Mouse (Mus musculus) kidney, embryonic 15.5 days (tissue): Measurements from ENCODE around the gene Ptpn3. TPM values are rescaled to one million over a fixed set of nuclear protein-coding genes. Genes with fewer than 3 reads are reported as not detected.
A peak's percentile ranks its signal among the peaks of the same experiment; 100 is the strongest.

Experiments used
- ATAC-seq: fragments of 200-750 bp; cut with Nextera tagmentation; replicated peaks from 2 replicates; pipeline ENCODE4 v1.8.0; 2017; ENCODE audit warnings: moderate TSS enrichment; ENCODE audit not compliant: low FRiP score
- H3K27ac ChIP-seq: fragments of 300-500 bp; sonication (generic); 2 replicates; pipeline ENCODE4 v1.5.1; 2015; ENCODE audit warnings: mild to moderate bottlenecking, inconsistent platforms
- H3K27me3 ChIP-seq: fragments of 300-500 bp; sonication (generic); 2 replicates; pipeline ENCODE4 v1.6.1; 2015; ENCODE audit warnings: inconsistent platforms
- H3K36me3 ChIP-seq: fragments of 300-500 bp; sonication (generic); 2 replicates; pipeline ENCODE4 v1.6.1; 2015; ENCODE audit warnings: inconsistent platforms
- H3K4me1 ChIP-seq: fragments of 300-500 bp; sonication (generic); 2 replicates; pipeline ENCODE4 v1.6.1; 2015; ENCODE audit warnings: inconsistent platforms
- H3K4me2 ChIP-seq: fragments of 300-500 bp; sonication (generic); 2 replicates; pipeline ENCODE4 v1.6.1; 2015; ENCODE audit warnings: moderate library complexity, mild to moderate bottlenecking, inconsistent platforms
- H3K4me3 ChIP-seq: fragments of 300-500 bp; sonication (generic); replicated peaks from 2 replicates; pipeline ENCODE4 v1.5.1; 2015; ENCODE audit warnings: mild to moderate bottlenecking, inconsistent platforms
- H3K9ac ChIP-seq: fragments of 300-500 bp; sonication (generic); 2 replicates; pipeline ENCODE4 v1.6.1; 2015; ENCODE audit warnings: mild to moderate bottlenecking, inconsistent platforms
- H3K9me3 ChIP-seq: fragments of 300-500 bp; sonication (generic); replicated peaks from 2 replicates; pipeline ENCODE4 v1.6.1; 2016; ENCODE audit warnings: inconsistent platforms
- WGBS: fragments of 180-500 bp; shearing (Covaris S2); methylation state at CpG from one replicate; pipeline ENCODE4 v1.1.7; 2015; ENCODE audit warnings: mixed read lengths; 5-methylcytosine and 5-hydroxymethylcytosine counted together
- polyA plus RNA-seq: library from polyadenylated mRNA; unstranded; fragments of >200 nt; fragmentation: Nextera tagmentation; extraction: Ambion mirVana; gene quantifications from 2 replicates; pipeline ENCODE4 v1.2.1, GENCODE M21; 2015

Gene Ptpn3
- polyA plus RNA-seq, 1 experiment from 2014 or later = 9.7 TPM

GRCm38 (mm10) chr4:57156549-57157169 is 145.0 kb downstream of the Ptpn3 start:
- H3K4me3 ChIP-seq = no peak overlapping the region
- H3K9me3 ChIP-seq = no peaks in the 10 kb centered on the region
- ATAC-seq = no peak
- H3K27ac ChIP-seq = peak overlapping the region; percentile 60
- no peaks in the 10 kb centered on the region for H3K27me3 ChIP-seq
- no peaks in the 10 kb centered on the region for H3K36me3 ChIP-seq
- 80% methylated on average over 8 of the region's 8 CpGs for WGBS
- H3K4me1 ChIP-seq = peaks cover 25% of the 10 kb centered on the region
- no peak overlapping the region for H3K4me2 ChIP-seq
- H3K9ac ChIP-seq = no peak overlapping the region

DNA sequence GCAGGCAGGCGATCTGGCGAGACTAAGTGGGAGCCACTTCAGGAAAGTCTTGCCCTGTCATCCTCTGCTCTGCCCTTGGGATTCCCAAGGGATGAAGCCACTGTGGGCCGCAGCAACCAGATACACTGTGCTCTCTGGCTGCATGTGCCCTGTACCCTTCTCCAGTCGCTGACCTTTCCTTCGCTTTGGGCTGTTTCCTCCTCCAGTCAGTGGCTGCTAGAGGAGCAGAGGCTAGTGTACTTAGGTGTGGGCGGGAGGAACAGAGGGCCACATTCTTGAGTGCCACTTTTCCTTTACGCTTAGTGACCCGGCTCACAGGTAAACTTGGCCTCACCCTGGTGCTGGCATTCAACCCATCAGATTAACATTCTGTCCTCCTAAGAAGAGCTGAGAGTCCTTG is 147.8 kb downstream of the Ptpn3 start:
- Histone ChIP-seq H3K9ac (peak overlapping the region; percentile 29; the same call in 1 of the 2 replicates), H3K36me3 (no peaks in the 10 kb centered on the region), H3K4me1 (peaks cover 20% of the 10 kb centered on the region), H3K27ac (peak overlapping the region; percentile 81), H3K4me3 (peak overlapping the region; percentile 14), H3K4me2 (peak overlapping the region; percentile 47), H3K27me3 (no peaks in the 10 kb centered on the region), H3K9me3 (no peaks in the 10 kb centered on the region)
- ATAC-seq = peak; percentile 82
- WGBS = 23% methylated on average over 8 of the region's 8 CpGs

- Histone ChIP-seq H3K27ac (peak overlapping the region; percentile 81), H3K9ac (peak overlapping the region; percentile 29; the same call in 1 of the 2 replicates), H3K36me3 (no peaks in the 10 kb centered on the region), H3K4me1 (peaks cover 20% of the 10 kb centered on the region), H3K9me3 (no peaks in the 10 kb centered on the region), H3K4me2 (peak overlapping the region; percentile 47), H3K27me3 (no peaks in the 10 kb centered on the region), H3K4me3 (peak overlapping the region; percentile 14)
- WGBS = 10% methylated on average over 9 of the region's 9 CpGs
- peak; percentile 65 for ATAC-seq
Measured at GRCm38 (mm10) chr4:57153068-57153835, 148.4 kb downstream of the Ptpn3 start.

DNA sequence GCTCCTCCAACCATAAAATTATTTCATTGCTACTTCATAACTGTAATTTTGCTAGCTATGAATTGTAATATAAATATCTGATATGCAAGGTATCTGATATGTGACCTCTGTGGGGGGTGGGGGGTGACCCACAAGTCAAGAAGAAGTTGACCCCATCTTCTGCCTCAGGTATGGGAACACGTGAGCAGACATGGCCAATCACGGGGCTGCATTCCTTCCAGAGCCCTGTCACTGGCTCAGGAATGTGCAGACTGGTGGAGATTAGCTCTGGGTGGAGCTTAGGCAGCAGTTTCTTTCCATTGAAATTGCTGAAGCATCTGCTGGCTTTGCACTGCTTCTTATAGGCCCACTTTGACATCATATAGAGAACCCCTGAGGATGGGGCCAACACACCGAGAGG is 153.5 kb downstream of the Ptpn3 start:
- H3K4me2 ChIP-seq = no peak overlapping the region
- no peak for ATAC-seq
- WGBS = 70% methylated on average over 3 of the region's 3 CpGs

DNA sequence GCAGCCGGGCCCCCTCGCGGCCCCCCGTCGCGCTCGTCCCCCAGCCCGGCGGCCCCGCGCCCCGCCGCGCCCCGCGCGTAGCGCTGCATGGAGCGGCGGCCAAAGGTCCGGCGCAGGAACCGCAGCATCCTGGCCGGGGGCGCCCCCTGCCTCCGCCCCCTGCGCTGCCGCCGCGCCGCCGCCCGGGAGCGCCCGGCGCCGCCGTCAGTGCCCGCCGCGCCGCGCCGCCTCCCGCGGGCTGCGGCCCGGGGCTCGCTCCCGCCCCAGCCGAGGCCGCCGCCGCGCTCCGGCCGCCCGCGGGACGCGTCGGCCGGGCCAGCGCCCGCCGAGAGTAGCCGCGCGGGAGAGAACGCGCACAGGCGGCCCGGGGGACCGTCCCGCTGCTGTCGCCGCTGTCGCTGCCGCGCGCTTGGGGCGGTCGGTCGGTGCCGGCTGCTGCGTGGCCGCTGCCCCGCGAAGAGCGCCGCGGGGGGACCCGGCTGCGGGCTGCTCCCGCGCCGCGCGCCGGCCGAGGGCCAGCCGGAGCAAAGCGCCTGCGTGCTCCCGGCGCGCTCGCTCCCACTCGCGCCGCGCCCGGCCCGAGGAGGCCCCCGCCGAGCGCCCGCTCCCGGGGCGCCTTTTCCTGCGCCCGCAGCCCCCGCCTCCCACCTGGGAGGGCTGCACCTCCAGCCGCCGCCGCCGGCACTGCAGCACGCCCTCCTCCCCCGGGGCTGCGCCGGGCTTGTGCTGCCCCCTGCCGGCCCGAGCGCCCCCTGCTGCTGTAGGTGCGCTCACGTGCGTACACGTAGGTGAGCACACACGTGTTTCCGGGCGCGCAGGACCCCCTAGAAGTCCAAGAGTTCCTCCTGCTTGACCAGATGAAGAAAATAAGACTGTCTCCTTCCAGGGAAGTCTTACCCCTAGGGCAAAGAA is 158.4 kb downstream of the Ptpn3 start, which contains the start of gene Epb41l4b:
Epb41l4b (minus strand) TSS at position 412 of the 912 bp plus-strand sequence.
- no peaks in the 10 kb centered on the region for H3K36me3 ChIP-seq
- no peaks in the 10 kb centered on the region for H3K9me3 ChIP-seq
- peaks cover 59% of the 10 kb centered on the region for H3K27me3 ChIP-seq
- peak within 1 kb of the TSS; percentile 59 for H3K9ac ChIP-seq
- peak; percentile 78 for ATAC-seq
- H3K27ac ChIP-seq = no peak within 1 kb of the TSS
- peak within 1 kb of the TSS; percentile 72 for H3K4me3 ChIP-seq
- peaks cover 45% of the 10 kb centered on the region for H3K4me1 ChIP-seq
- WGBS = under 1% methylated on average over 61 of the region's 142 CpGs
- H3K4me2 ChIP-seq = peak within 1 kb of the TSS; percentile 95

More for the DNA sequence above, 153.5 kb downstream of the Ptpn3 start:
- Histone ChIP-seq H3K9me3 (no peaks in the 10 kb centered on the region), H3K4me3 (no peak overlapping the region), H3K27ac (no peak overlapping the region), H3K9ac (no peak overlapping the region), H3K27me3 (peaks cover 22% of the 10 kb centered on the region), H3K4me1 (peaks cover 12% of the 10 kb centered on the region), H3K36me3 (no peaks in the 10 kb centered on the region)

- H3K36me3 ChIP-seq = no peaks in the 10 kb centered on the region
- no peak overlapping the region for H3K27ac ChIP-seq
- H3K9me3 ChIP-seq = no peaks in the 10 kb centered on the region
- peak overlapping the region; percentile 95 for H3K4me2 ChIP-seq
- H3K9ac ChIP-seq = peak overlapping the region; percentile 59
- peak overlapping the region; percentile 72 for H3K4me3 ChIP-seq
- peaks cover 53% of the 10 kb centered on the region for H3K4me1 ChIP-seq
- WGBS = under 1% methylated on average over 43 of the region's 43 CpGs
- H3K27me3 ChIP-seq = peaks cover 59% of the 10 kb centered on the region
- peak; percentile 20 for ATAC-seq
Measured at GRCm38 (mm10) chr4:57142374-57143025, 159.1 kb downstream of the Ptpn3 start.

GRCm38 (mm10) chr4:57141908-57142361 is 159.7 kb downstream of the Ptpn3 start:
- H3K9ac ChIP-seq = 0 out of 2 replicates have a peak overlapping the region, but pooled peaks have one; percentile 15
- H3K4me2 ChIP-seq = peak overlapping the region; percentile 95
- no peaks in the 10 kb centered on the region for H3K9me3 ChIP-seq
- H3K4me1 ChIP-seq = peaks cover 57% of the 10 kb centered on the region
- H3K4me3 ChIP-seq = peak overlapping the region; percentile 72
- ATAC-seq = no peak
- peaks cover 59% of the 10 kb centered on the region for H3K27me3 ChIP-seq
- no peaks in the 10 kb centered on the region for H3K36me3 ChIP-seq
- no peak overlapping the region for H3K27ac ChIP-seq
- WGBS = 4% methylated on average over 26 of the region's 26 CpGs

DNA sequence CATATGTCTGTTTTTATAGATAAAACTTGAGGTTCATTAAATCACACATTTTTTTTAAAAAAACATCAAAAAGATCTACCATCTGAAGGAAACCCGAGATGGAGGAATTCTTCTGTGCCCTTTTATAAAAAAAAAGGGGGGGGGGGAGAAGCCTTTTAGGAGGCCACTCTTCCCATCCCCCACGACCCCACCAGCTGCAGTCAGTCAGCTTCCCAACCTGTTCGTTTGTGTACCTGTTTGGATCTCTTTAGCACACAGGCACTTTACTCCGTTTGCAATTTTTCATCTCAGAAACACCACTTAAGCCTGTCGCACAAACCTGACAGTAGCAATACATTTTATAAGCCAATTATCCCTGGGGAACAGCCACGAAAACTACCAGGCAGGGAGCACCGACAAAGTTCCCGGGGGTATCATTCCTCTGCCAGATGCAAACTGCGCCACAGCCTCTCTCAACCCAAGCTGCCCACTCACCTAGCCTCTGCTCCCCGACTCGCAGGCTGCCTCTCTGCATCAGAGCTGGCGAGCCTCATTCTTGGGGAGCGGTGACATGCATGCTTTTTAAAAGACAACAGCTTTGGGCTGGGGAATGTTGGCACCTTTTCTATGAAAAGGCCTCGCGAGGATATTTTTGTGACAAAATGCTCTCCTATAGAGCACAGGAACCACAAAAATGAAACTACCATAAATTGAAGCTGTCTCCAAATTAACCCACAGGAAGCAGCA is 160.5 kb downstream of the Ptpn3 start:
- peaks cover 61% of the 10 kb centered on the region for H3K4me1 ChIP-seq
- H3K36me3 ChIP-seq = no peaks in the 10 kb centered on the region
- H3K4me2 ChIP-seq = peak overlapping the region; percentile 95
- 12% methylated on average over 15 of the region's 15 CpGs for WGBS
- no peak overlapping the region for H3K27ac ChIP-seq
- H3K4me3 ChIP-seq = peak overlapping the region; percentile 72
- no peak for ATAC-seq
- no peak overlapping the region for H3K9ac ChIP-seq
- peaks cover 53% of the 10 kb centered on the region for H3K27me3 ChIP-seq
- H3K9me3 ChIP-seq = no peaks in the 10 kb centered on the region
